Comparison of ENCODE assay signal across 8 mouse cellular contexts in the genomic region with DNA sequence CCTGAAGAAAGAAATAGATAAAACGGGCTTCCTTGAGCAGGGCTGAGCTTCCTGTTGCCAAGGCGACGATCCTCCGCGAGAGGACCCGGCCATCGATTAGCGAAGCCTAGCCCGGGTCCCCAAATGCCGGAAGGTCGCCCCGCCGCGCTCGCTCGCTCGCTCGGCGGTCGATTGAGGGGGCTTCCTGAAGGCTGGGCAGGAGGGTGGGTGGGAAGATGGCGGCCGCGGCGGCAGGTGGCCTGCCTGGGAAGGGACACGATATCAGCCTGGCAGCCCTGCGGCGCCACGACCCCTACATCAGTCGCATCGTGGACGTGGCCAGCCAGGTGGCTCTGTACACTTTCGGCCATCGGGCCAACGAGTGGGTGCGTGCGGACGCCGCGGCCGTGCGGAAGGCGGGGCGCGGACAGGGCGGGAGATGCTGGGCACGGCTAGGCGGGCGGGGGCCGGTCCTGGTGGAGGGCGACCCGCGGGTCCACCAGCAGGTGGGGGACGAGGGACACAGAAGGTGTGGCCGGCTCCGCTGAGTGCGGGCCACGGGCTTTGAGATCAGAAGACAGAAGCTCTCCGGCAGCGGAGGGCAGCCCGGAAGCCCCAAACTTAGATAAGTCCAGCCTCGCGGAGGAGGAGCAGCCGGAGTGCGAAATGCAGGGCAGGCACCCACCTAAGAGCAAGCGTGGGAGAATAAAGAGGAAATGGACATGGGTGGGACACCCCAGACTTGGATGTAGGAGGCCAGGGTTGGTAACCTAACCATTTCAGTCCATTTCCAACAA. TPM values are rescaled to one million over a fixed set of nuclear protein-coding genes. Genes with fewer than 3 reads are reported as not detected.
DNase-seq lines count a peak whose midpoint lies in the region; ATAC-seq lines count a peak whose summit lies in the region.

A gene (plus strand): TSS at position 176 of the 776 bp plus-strand sequence.

- peak within 1 kb of the TSS; percentile 94 for H3K27ac ChIP-seq in brown adipose tissue, adult 24 weeks (replicated peaks; ENCODE audit: low read depth, low read length)
- peak within 1 kb of the TSS; percentile 80 to 89 for H3K27ac ChIP-seq in heart, embryonic 14.5 days (replicated peaks in 1 of 2; ENCODE audit: control insufficient read depth in 1 of 2, insufficient read depth in 1 of 2, low read depth in 2 of 2, low read length in 2 of 2)
- H3K27ac ChIP-seq in liver, embryonic 13.5 days: peak within 1 kb of the TSS; percentile 88
- peak within 1 kb of the TSS; percentile 93 for H3K27ac ChIP-seq in stomach, embryonic 16.5 days (ENCODE audit: low read length)

- no peaks in the 10 kb centered on the region for H3K9me3 ChIP-seq in heart, embryonic 14.5 days (ENCODE audit: control insufficient read depth, low read length)
- H3K9me3 ChIP-seq in liver, embryonic 13.5 days (replicated peaks): no peaks in the 10 kb centered on the region
- no peaks in the 10 kb centered on the region for H3K9me3 ChIP-seq in stomach, embryonic 16.5 days (replicated peaks; ENCODE audit: control insufficient read depth, low read length)

- ATAC-seq in heart, embryonic 14.5 days (ENCODE audit: insufficient number of reproducible peaks, insufficient read depth, low FRiP score, low read depth): peak; percentile 86
- ATAC-seq in liver, embryonic 13.5 days (ENCODE audit: low read depth): peak; percentile 95
- ATAC-seq in stomach, embryonic 16.5 days (ENCODE audit: insufficient read depth, low FRiP score): peak; percentile 93

- H3K27me3 ChIP-seq in heart, embryonic 14.5 days (ENCODE audit: control insufficient read depth, insufficient read depth, low read length): no peaks in the 10 kb centered on the region
- H3K27me3 ChIP-seq in liver, embryonic 13.5 days: no peaks in the 10 kb centered on the region
- H3K27me3 ChIP-seq in stomach, embryonic 16.5 days (ENCODE audit: control insufficient read depth, insufficient read depth, low read length): no peaks in the 10 kb centered on the region

- peak within 1 kb of the TSS; percentile 87 for H3K4me3 ChIP-seq in brown adipose tissue, adult 24 weeks (ENCODE audit: insufficient read depth, low read depth, low read length)
- H3K4me3 ChIP-seq in heart, embryonic 14.5 days (ENCODE audit: control insufficient read depth in 1 of 2, insufficient read depth in 1 of 2, low read depth in 1 of 2, low read length in 2 of 2): peak within 1 kb of the TSS; percentile 62 to 91
- H3K4me3 ChIP-seq in liver, embryonic 13.5 days (replicated peaks): peak within 1 kb of the TSS; percentile 76
- H3K4me3 ChIP-seq in stomach, embryonic 16.5 days (replicated peaks; ENCODE audit: low read length): peak within 1 kb of the TSS; percentile 82

- H3K4me2 ChIP-seq in heart, embryonic 14.5 days (ENCODE audit: low read length): peak within 1 kb of the TSS; percentile 82
- peak within 1 kb of the TSS; percentile 76 for H3K4me2 ChIP-seq in liver, embryonic 13.5 days
- peak within 1 kb of the TSS; percentile 64 for H3K4me2 ChIP-seq in stomach, embryonic 16.5 days (ENCODE audit: low read depth, low read length)

- peaks cover 22% of the 10 kb centered on the region for H3K36me3 ChIP-seq in heart, embryonic 14.5 days (ENCODE audit: control insufficient read depth, insufficient read depth, low read length)
- peaks cover 2% of the 10 kb centered on the region; the same call in 1 of the 2 replicates for H3K36me3 ChIP-seq in liver, embryonic 13.5 days
- H3K36me3 ChIP-seq in stomach, embryonic 16.5 days (ENCODE audit: control insufficient read depth, insufficient read depth, low read length): no peaks in the 10 kb centered on the region

- WGBS in heart, embryonic 14.5 days: 1% methylated on average over 57 of the region's 65 CpGs
- under 1% methylated on average over 65 of the region's 65 CpGs for WGBS in liver, embryonic 13.5 days (ENCODE audit: insufficient replicate concordance)
- WGBS in stomach, embryonic 16.5 days: under 1% methylated on average over 64 of the region's 65 CpGs

- DNase-seq in CD4-positive, CD25-positive, alpha-beta regulatory T cell, adult 2 months (ENCODE audit: low read depth, low spot score): peak; percentile 95
- peak; percentile 48 for DNase-seq in fibroblast of lung, adult 2 months (ENCODE audit: low read depth)
- peak; percentile 94 for DNase-seq in kidney, postnatal 14 days
- DNase-seq in liver, embryonic 13.5 days: peak; percentile 80
- peak; percentile 95 for DNase-seq in neural tube, embryonic 10.5 days (ENCODE audit: extremely low spot score, low spot score)

- peaks cover 6% of the 10 kb centered on the region; the same call in 1 of the 2 replicates for H3K4me1 ChIP-seq in brown adipose tissue, adult 24 weeks (ENCODE audit: control insufficient read depth, insufficient read depth, insufficient read length, low read length)
- H3K4me1 ChIP-seq in heart, embryonic 14.5 days (ENCODE audit: control insufficient read depth in 2 of 2, insufficient read depth in 2 of 2, low read length in 2 of 2): peaks cover 25 to 61% of the 10 kb centered on the region in 2 experiments
- peaks cover 28% of the 10 kb centered on the region for H3K4me1 ChIP-seq in liver, embryonic 13.5 days (replicated peaks)
- peaks cover 4% of the 10 kb centered on the region; the same call in 1 of the 2 replicates for H3K4me1 ChIP-seq in stomach, embryonic 16.5 days (ENCODE audit: control insufficient read depth, insufficient read depth, low read length)

- H3K9ac ChIP-seq in heart, embryonic 14.5 days (ENCODE audit: low read length): peak within 1 kb of the TSS; percentile 79
- H3K9ac ChIP-seq in liver, embryonic 13.5 days: peak within 1 kb of the TSS; percentile 83
- H3K9ac ChIP-seq in stomach, embryonic 16.5 days (ENCODE audit: low read length): peak within 1 kb of the TSS; percentile 89

RNA-seq across cellular contexts. Expression of the gene that starts here (rescaled TPM):
- 4.9 and 5.8 TPM in 2 replicates for polyA plus RNA-seq in brown adipose tissue, adult 24 weeks (2012; ENCODE audit: insufficient read depth, insufficient read length, missing spikeins)
- 8.6 and 8.9 TPM in 2 replicates for polyA plus RNA-seq in heart, embryonic 14.5 days (2014; fragmentation: Nextera tagmentation; extraction: Ambion mirVana)
- 3.2 and 3.3 TPM in 2 replicates for polyA plus RNA-seq in liver, embryonic 13.5 days (2015; fragmentation: Nextera tagmentation; extraction: Ambion mirVana)
- 8.3 and 8.4 TPM in 2 replicates for polyA plus RNA-seq in stomach, embryonic 16.5 days (2015; fragmentation: Nextera tagmentation; extraction: Ambion mirVana)

Comparison
In these comparisons a context has a peak if more than half of its experiments do, and no peak if none do; other contexts are left out.
1. Peak in every context shown above with its lines: DNase-seq, ATAC-seq, H3K4me3 ChIP-seq and H3K27ac ChIP-seq.